Mouse (Mus musculus): ENCODE results near the gene Ccdc160.

DNA sequence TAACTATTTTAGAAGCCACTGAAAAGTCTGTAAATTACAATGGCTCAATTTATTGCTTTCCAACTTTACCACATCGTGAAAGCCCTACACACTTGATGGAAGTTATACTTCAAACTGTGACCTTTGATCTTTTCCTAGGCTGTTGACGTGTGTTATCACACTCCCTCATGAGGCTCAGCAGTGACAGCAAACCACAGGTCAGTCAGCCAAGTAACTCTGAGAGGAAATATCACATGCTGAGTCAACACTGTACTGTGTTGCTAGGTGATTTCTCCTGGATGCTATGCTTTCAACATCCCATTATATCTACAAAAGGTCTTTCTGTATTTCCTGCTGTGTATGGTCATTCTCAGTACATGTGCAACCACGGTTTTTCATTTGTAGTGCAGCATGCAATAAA lies 28.3 kb downstream of the Ccdc160 start:
- TF ChIP-seq EP300 (IDR thresholded peaks at IDR 0.05; ENCODE audit: low read depth) (no peak), CTCF (IDR thresholded peaks at IDR 0.05; ENCODE audit: low read depth) (no peak)
